Mouse (Mus musculus): Measurements from ENCODE around the gene Gm28230.

DNA sequence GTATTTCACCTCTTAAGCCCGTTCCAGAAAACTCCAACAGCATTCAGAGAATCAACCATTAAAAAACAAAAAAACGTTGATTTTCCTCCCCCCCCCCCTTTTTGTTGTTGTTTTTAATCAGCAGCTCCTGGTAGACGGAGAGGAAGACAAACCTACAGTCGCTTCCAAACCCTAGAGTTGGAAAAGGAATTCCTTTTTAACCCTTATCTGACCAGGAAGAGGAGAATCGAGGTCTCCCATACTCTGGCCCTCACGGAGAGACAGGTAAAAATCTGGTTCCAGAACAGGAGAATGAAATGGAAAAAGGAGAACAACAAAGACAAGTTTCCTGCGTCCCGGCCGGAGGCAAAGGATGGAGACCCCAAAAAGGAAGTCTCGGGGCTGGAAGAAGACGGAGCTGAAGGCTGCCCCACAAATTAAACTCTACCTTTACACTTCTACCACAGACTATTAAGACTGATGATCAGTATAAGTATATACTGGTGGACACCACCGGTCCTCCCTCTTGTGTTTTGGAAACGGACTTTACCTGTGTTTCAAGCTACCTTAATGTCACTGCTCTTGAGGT lies 20.1 kb upstream of the Gm28230 start:
- TF ChIP-seq CTCF (IDR thresholded peaks at IDR 0.05), result no peak
- TF ChIP-seq EP300 (IDR thresholded peaks at IDR 0.05; ENCODE audit: insufficient read depth, low read depth, low read length), result no peak
- no peak for TF ChIP-seq POLR2A (IDR thresholded peaks at IDR 0.05; ENCODE audit: insufficient read depth, low read depth, low read length)
